Mouse (Mus musculus): ENCODE data around the gene Vstm2l.

DNA sequence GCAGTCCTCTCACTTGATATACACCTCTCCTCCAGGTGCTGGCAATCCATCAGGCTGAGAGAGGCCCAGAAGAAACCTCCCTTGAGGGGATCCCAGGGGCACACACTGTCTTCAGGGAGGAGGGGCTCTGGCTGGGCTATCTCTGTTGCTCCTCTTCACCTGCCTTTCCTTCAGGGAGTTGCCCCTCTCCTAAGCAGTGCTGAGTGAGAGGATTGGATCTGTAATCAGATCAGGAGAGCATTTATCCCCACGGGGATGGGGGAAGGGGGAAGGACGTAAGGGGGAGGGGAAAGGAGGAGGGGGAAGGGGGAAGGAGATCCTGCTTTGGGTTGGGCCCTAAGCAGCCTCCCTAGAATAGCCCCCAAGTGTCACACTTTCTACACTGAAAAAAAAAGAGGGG lies 13.4 kb downstream of the Vstm2l start:
- TF ChIP-seq TCF12 (IDR thresholded peaks at IDR 0.05; ENCODE audit: insufficient read depth, poor library complexity, severe bottlenecking) (no peak), POLR2A (IDR thresholded peaks at IDR 0.05; ENCODE audit: insufficient read length, low read depth) (no peak), MYOG (IDR thresholded peaks at IDR 0.05; ENCODE audit: control insufficient read depth in 1 of 3, insufficient read depth in 1 of 3, insufficient read length in 2 of 3, low read depth in 2 of 3) (no peak), USF1 (IDR thresholded peaks at IDR 0.05; ENCODE audit: low read depth) (no peak), CEBPB (IDR thresholded peaks at IDR 0.05; ENCODE audit: insufficient read depth, poor library complexity, severe bottlenecking) (no peak), MAX (IDR thresholded peaks at IDR 0.05; ENCODE audit: low read depth) (no peak), TCF3 (IDR thresholded peaks at IDR 0.05; ENCODE audit: insufficient read length, low read depth) (no peak), POLR2AphosphoS2 (IDR thresholded peaks at IDR 0.05; ENCODE audit: insufficient read length, low read depth) (no peak)
